Mouse (Mus musculus): Measurements from ENCODE around the gene Hunk.

DNA sequence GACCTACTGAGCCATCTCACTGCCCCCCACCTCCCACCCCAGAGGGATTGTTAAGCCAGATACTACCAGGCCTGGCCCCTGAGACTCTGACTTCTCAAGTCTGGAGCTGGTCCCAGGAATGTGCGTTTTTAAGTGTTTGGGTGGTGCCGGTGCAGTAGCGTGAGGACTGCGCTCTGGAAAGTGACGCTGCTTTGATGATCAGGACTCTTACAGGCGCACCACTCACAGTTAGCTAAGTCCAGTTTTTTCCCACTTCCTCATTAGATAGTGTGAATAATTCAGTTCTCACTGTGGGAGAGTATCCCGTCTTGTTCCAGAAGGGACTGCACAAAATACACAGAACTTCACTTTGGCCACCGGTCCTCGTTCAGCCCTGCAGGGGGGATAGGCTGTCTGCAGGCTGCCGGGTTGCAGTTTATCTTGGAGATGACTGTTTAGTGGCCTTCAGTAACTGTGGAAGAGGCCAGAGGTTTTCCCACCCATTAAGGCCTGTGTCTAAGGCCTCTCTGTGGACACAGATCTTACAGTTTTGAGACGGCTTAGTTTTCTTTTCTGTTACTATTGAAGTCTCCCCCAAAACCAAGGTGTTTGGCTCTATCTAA lies 75.6 kb downstream of the Hunk start:
- TF ChIP-seq CTCF (IDR thresholded peaks at IDR 0.05; ENCODE audit: extremely low read depth, insufficient read length, insufficient replicate concordance, low read depth, low read length) (no peak), POLR2A (IDR thresholded peaks at IDR 0.05; ENCODE audit: low read depth, low read length) (no peak)

All from small intestine, adult 2 months (tissue).